Mouse (Mus musculus) erythroblast, adult 5-6 weeks (primary cell): ENCODE data around the gene Cdc6. TPM values are rescaled to one million over a fixed set of nuclear protein-coding genes. Genes with fewer than 3 reads are reported as not detected.

Experiments
- ATAC-seq: replicated peaks from 2 replicates; pipeline ENCODE4 v1.8.0; 2016; ENCODE audit warnings: moderate number of reproducible peaks, mild to moderate bottlenecking, moderate TSS enrichment, inconsistent platforms; ENCODE audit not compliant: poor library complexity, low FRiP score, severe bottlenecking
- total RNA-seq, 2 experiments: library from RNA; stranded (forward) in 1 of 2; stranded (reverse) in 1 of 2; fragments of 150-400 nt in 1 of 2; fragments of 200-764, 138-1000 nt in 1 of 2; gene quantifications; 2 replicates each; pipeline versions ENCODE4 v1.2.3 to v1.2.4; 2015 to 2017; ENCODE audit warnings: low replicate concordance in 2 of 2

The Cdc6 gene
- total RNA-seq (2015; ENCODE audit: low replicate concordance), result 20.0 and 20.1 TPM in 2 replicates
- 46.7 and 54.2 TPM in 2 replicates for total RNA-seq (2017; ENCODE audit: low replicate concordance)

GRCm38 (mm10) chr11:98907437-98908173, at the start of gene Cdc6:
Gene Cdc6, plus strand, starts transcription at chr11:98907801.
- ATAC-seq, result peak; percentile 78

GRCm38 (mm10) chr11:98858759-98859731, 48.6 kb upstream of the Cdc6 start:
- ATAC-seq, result peak; percentile 70

GRCm38 (mm10) chr11:98863028-98863750, 44.4 kb upstream of the Cdc6 start, which contains the start of gene Wipf2:
Gene Wipf2, plus strand, starts transcription at chr11:98863638.
- peak; percentile 94 for ATAC-seq

DNA sequence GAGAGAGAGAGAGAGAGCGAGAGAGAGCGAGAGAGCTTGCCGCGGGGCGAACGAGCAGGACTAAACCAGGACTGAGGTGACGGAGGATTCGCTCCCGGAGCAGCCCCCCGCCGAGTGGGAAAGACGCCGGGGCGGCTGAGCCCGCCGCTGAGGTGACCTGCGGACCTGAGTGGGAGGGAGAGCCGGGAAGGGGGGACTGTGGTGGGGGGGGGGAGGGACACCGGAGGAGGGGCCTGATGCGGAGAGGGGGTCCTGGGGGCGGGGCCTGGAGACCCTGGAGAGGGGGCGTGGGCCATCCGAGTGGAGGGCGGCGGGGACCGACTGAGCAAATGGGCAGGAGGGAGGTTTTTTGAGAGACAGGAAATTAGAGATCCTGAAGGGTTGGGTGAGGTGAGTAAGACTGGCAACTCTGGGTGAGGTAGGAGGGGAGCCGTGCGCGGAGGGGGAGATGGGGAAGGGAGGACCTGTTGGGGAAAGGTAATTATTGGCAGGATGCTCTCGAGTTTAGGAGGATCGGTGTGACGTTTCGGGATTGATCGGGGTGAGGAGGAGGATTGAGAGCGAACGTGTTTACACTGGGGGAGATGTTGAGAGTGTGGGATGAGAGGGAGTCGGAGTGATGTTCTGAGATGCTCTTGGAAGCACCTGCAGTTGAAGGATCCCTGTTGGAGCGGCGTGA, 43.7 kb upstream of the Cdc6 start:
- peak; percentile 25 for ATAC-seq

DNA sequence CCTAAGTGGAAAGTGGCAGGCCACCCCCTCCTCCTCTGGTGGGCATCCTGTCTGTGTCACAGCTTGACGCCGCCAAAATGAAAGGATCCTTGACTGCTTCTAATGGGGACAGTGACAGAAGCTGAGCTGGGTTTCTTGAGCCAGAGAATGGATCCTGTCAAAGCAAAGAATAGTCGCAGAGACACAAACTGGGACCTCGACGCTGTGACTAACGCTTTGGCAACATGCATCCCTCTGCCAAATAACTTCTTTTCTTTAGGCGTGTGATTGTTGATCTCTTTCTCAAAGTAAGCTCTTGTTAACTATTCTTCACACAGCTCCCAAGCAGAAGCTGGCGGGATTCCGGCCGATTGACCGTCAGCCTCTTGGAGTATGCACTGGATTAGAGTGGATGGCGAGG, 40.3 kb upstream of the Cdc6 start:
- no peak for ATAC-seq

- ATAC-seq, result no peak
Observed at GRCm38 (mm10) chr11:98869906-98870305, 37.7 kb upstream of the Cdc6 start.

- no peak for ATAC-seq
Observed at GRCm38 (mm10) chr11:98870791-98871190, 36.8 kb upstream of the Cdc6 start.

GRCm38 (mm10) chr11:98871416-98871815, 36.2 kb upstream of the Cdc6 start:
- no peak for ATAC-seq

DNA sequence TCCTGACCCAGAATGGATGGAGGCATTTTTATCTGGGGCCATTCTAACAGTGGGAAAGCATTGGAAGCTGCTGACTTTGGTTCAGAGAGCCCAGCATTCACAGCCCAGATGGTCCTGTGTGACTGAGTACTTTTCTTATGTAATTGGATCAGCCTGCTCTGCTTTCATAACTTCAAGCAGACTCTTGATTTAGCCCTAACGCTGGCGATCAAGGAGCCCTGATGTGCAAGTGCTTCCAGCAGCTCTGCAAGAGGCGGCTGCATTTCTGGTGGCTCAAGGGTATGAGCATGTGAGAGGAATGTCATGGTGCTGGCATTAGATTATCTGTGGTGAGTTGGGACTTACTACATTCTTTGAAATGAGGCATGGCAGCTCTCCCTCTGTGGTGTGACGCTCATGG, 35.6 kb upstream of the Cdc6 start:
- ATAC-seq, result no peak

DNA sequence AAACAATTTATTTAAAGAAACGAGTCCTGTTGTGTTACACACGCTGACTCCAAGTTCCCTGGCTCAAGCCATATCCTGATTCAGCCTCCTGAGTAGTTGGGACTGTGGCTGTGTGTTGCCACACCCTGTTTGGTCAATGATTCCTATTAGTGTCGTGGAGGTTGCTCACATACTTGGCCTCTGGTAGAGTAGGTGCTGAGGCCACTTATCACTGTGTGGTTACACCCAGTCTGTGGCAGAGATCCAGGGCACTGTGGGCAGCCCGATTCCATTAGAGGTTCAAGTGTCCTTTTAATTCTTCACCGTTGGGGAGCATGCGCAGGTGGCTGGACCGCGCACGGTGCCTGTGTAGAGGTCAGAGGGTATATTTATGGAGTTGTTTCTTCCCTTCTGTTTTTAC, 33.7 kb upstream of the Cdc6 start:
- ATAC-seq, result peak; percentile 92

- no peak for ATAC-seq
Observed at GRCm38 (mm10) chr11:98877001-98877400, 30.6 kb upstream of the Cdc6 start.

- peak; percentile 92 for ATAC-seq
Observed at GRCm38 (mm10) chr11:98887703-98888102, 19.9 kb upstream of the Cdc6 start.

GRCm38 (mm10) chr11:98889077-98889476, 18.5 kb upstream of the Cdc6 start:
- ATAC-seq, result no peak

DNA sequence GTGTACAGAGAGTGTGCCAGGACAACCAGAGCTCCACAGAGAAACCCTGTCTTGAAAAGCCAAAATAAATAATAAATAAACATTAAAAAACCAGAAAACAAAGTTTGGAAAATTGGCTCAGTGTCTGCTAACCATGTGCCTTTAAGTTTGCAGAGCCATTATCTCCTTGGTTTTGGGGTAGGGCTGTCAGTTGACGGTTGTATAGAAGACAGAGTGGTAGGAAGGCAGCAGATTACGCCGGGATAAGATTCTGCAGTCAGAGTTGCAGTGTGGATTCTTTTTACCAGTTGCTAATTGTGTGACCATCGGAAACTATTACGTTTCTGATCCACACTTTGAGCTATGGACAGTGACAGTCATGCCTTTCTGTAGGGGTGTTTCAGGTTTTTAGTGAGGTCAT, 17.6 kb upstream of the Cdc6 start:
- no peak for ATAC-seq

GRCm38 (mm10) chr11:98892426-98892825, 15.2 kb upstream of the Cdc6 start:
- no peak for ATAC-seq

- ATAC-seq, result no peak
Observed at GRCm38 (mm10) chr11:98900529-98901125, 7.0 kb upstream of the Cdc6 start.

GRCm38 (mm10) chr11:98902621-98903245, 4.9 kb upstream of the Cdc6 start:
- no peak for ATAC-seq

GRCm38 (mm10) chr11:98904577-98904976, 3.0 kb upstream of the Cdc6 start:
- peak; percentile 37 for ATAC-seq

DNA sequence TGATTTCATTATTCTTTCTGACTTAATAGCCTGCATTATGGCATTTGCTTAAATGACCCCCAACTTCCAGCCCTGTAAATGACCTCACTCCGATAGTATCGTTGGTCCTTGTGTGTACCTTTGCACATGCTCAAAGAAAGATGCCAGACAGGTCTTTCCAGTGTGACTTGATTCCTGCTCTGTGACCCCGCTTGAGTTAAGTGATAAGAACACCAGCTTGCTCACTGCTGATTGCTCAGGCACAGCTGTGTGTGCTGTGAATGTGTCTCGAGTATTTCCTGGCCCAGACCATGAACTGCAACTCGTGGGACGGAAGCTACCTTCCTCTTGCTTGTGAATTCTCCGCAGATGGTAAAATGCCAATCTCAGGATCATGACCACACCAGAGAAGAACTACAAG, 2.6 kb upstream of the Cdc6 start:
- ATAC-seq, result 0 out of 2 replicates have a peak, but pooled peaks have one; percentile 14
